Mouse (Mus musculus) gastrocnemius, postnatal 4 days (tissue): ENCODE results near the gene Tpra1. TPM values are rescaled to one million over a fixed set of nuclear protein-coding genes. Genes with fewer than 3 reads are reported as not detected.

Experiments
- DNase-seq, 2 experiments: peaks; one replicate each; pipeline ENCODE4 v3.0.0; 2021 to 2022; ENCODE audit warnings: low spot score in 2 of 2, mixed read lengths in 2 of 2
- total RNA-seq, 2 experiments: library from RNA; stranded (reverse); gene quantifications; 2 replicates each; pipeline ENCODE4 v1.2.3; 2021

Tpra1 gene
- total RNA-seq, 2 experiments from 2014 or later = 23.4 to 27.2 TPM

DNA sequence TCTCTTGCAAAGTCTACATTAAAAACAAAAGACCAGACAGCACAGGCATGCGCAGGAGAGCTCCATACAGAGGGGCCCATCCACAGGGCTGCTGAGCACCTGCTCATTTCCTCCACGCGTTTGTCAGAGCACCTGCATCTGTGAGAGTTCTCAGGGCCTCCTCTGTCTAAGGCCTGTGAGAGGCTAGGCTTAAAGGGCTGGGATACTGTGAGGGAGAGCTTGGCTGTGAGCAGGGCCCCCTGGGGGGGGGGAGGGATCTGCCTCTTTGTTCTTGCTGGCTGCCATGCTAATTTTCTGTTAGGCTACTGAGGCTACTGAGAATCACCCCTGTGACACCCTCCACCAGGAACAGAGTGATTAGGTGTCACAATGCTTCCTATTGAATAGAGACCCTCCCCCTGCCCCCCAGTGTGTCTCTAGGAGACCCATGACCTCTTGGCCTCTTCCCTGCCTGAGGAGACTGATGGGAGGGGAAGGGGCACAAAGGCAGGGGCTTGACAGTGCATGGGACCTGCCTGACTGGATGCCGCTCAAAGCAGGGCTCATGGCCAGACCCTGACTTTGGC lies 23.7 kb downstream of the Tpra1 start:
- no peak for DNase-seq

DNA sequence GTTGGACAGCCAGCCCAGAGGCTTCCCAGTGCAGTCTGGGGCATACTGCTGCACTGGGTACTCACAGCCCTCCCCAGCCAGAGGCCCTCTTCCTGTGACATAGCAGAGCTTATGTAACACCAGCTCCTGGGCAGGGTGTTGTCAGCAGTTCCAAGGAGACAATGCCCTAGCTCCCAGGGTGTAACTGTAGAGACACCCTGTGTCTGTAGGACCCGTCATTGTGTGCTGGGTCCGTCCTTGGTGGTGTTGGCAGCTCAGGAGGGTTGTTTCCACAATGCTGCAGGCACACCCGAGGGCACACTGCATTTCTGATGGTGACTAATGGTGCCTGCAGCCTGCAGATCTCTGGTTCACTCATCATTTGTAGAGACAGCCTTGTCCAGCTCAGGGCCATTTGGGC lies 24.8 kb downstream of the Tpra1 start:
- DNase-seq = no peak

DNA sequence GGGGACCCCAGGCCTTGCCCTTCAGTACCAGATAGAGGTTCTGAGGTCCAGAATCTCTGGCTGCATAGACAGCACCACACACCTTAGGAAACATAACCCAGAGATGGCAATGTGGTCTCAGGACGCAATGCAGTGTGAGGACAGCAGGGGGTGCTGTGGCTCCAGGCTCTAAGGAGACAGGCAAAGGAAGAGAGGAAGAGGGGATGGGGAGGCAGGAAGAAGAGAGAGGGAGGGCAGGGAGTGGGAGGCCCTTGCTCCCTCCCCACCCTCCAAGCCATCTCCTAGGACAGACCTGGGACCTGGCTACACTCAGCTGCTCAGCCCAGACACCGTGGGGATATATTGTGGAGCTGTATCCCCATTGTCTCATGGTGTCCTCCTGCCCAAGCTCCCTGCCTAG lies 25.5 kb downstream of the Tpra1 start:
- DNase-seq = peak; percentile 54 to 68

DNA sequence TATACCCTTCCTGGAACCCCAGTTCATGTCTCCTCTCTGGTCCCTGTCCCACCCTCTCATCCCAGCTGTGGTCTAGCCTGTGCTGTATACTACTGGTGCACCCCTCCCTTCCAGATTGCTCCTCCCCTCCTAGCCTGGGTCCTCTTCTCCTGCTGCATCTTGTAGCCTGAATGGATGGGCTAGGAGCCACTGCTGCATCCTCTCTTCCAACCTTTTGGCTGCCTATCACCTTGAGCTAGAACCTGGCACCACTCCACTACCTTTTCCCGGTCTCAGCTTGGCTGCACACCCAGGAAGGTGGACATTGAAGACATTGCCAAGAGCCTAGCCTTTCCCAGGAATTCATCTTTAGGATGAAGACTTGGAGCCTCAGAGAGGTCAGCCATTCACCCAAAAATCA lies 26.0 kb downstream of the Tpra1 start:
- no peak for DNase-seq

DNA sequence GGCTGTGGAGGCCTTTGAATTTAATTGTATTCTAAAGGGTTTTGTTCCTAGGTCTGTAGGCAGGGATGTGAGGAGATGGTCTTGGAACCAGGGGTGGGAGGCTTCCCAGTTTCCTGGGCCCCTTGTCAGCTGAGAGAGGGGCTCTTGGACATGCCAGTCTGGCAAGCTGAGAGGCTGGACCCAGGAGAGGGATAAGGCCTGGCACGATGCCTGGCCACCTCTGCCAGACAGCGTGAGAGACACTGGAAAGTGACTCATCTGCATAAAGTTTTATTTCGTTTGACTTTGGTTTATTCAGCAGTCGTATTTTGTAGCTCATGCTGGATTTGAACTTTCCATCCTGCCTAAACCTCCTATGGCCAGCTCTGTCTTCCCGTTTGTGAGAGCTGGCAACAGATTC lies 26.5 kb downstream of the Tpra1 start:
- DNase-seq = no peak

DNA sequence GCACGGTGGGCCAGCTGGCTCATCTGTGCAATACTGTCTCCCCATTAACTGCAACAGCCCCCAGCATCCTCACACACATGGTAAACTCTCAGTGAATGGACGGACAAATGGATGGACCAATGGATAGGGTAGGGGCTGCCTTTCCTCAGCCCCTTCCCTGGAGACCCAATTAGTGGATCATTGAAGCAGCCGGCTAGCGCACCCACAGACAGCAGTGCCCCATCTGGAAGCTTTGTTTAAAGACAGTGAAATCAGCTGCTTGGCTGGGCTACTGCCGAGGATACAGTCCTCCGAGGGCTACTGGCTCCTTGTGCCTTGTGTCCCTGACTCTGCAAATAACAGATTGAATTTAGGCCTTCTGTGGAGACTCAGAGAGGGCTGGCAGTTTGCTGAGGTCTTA lies 27.4 kb downstream of the Tpra1 start:
- DNase-seq = no peak

DNA sequence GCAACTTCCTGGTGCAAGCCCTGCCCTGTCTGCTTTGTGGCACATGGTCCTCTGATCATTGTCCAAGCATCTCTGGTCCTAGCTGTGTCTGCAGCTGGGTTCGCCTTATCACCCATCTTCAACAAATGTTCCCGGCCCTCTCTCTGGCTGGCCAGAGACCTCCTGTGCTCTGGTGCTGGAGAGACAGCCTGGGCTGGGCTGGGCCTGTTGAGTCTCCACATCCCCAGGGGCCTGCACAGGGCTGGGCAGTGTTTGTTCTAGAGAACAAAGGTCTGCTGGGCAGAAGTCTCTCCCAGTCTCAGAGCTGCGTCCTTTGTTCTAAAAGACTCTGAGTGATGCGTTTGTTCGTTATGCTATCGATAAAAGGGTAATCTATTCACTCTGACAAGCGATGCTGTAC lies 28.0 kb downstream of the Tpra1 start:
- no peak for DNase-seq

DNA sequence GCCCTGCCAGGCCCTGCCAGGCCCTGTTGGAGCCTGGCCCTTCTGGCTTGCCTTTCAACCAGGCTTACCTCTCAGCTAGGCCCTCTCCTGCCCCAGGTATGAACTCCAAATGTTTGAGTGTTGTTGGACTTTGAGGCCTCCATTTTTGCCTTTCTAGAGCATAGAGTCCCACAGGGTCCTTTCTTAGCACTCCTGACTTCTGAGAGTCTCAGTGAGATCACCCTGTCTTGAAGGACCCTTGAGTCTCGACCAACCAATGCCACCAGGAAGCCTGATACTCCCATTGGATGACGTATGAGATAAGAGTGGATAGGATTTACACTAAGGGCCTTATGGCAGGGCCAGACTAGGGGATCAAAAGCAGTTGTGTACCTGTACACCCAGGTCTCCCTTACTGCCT lies 29.4 kb downstream of the Tpra1 start:
- DNase-seq = no peak

DNA sequence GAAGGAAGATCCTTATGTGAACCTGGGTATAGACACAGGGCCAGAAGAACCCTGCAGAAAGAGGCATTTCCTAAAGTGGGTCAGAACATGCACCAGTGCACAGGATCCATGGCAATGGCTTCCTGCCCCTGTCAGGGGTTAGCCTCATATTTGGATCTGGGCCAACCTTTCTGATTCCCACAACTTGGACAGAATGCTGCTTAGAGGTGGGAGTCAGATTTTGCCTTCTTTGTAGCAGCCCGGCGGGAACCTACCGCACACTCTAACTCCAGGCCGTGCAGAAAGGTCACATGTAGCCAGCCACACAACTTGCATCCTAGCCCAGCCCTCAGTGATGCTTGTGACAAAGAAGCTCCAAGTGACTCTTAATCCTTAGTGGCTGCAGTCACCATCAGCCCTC lies 32.1 kb downstream of the Tpra1 start:
- DNase-seq = no peak

DNA sequence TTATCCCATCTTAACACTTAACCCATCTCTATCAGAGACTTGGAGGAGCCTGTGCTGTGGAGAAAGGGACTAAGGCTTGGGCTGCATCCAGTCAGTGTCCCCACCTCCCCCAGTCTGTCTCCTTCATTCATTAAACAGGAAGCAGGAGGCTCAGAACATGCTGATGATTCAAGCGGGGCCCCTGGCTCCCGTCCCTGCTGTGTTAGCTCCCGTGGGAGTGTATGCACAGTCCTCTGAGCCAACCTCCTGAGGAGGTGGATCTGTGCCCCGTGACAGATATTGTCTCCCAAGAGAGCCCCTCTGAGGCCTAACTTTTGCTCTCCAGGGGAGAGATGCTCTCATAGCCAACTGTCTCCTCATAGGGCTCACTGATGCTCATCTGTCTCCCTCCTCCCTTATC lies 32.8 kb downstream of the Tpra1 start:
- no peak for DNase-seq

DNA sequence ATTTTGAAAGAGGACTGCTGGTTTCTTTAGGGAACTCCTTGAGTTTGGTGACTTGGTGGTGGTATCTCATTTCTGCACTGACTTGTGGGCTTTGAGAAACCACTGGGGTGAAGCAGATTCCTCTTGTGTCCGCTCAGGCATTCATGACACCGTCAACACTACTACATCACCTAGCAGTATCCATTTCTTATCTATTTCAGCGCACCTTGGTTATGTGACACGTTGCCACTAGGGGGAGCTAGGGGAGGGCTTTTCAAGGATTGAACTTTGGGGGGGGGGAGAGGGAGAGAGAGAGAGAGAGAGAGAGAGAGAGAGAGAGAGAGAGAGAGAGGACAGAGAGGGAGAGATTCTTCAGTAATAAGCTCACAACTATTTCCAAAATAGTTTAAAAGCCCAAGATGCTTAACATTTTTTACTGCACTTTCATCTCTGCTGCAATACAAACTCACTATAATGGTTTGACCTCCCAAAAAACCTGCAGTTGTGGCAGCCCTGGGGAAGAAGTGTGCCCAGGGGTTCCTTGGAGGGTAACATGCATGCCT lies 33.8 kb downstream of the Tpra1 start:
- no peak for DNase-seq

DNA sequence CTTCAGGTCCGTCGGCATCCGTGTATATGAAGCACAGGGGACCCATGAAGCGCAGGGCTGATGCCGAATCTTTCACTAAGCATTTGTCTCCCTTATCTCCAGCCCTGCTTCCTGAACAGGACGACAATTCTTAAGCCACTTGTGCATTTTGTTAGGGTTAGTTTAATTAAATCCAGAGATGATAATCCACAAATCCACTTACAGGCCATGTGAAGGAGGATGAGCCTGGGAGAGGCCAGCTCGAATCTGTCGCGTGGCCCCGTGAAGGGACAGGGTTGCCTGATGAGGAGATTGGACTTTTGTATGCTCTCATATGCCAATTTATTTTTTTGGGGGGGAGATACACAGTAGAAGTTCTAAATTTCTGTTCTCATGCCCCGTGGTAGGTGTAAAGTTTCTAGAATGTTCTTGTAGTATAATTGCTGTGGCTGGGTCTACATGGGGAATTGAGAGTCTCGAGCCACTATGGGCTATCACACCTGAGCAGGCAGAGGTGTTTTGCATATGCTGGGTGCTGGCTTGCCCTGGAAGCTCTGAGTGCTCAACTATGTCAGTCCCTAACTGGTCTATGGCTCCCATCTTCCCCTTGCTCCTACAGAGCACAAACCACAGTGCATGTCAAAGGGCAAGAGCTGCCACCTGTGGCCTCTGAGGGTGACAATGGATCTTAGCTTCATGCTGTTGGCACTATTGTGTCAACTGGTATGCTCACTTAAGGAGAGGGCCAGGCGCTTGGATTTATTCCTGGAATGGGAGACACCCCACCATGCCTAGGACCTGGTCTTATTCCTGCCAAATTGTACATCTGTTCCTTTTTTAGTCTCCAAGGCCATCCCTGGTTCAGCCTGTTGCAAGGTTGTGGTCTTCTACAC lies 34.5 kb downstream of the Tpra1 start:
- no peak for DNase-seq

DNA sequence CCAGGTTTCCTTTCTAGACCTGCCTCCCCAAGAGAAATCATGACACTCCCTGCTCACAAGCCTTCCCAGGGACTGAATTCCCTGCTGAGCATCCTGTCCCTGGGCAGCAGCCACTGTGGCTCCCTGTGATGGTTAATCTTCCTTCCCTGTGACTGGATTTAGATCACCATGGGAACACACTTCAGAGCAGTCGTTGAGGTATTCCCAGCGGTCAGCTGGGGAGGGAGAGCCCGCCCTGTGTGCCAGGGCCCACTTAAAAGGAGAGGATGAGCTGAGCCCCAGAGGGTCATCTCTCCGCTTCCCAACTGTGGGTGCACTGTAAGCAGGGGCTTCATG lies 35.1 kb downstream of the Tpra1 start:
- no peak for DNase-seq

DNA sequence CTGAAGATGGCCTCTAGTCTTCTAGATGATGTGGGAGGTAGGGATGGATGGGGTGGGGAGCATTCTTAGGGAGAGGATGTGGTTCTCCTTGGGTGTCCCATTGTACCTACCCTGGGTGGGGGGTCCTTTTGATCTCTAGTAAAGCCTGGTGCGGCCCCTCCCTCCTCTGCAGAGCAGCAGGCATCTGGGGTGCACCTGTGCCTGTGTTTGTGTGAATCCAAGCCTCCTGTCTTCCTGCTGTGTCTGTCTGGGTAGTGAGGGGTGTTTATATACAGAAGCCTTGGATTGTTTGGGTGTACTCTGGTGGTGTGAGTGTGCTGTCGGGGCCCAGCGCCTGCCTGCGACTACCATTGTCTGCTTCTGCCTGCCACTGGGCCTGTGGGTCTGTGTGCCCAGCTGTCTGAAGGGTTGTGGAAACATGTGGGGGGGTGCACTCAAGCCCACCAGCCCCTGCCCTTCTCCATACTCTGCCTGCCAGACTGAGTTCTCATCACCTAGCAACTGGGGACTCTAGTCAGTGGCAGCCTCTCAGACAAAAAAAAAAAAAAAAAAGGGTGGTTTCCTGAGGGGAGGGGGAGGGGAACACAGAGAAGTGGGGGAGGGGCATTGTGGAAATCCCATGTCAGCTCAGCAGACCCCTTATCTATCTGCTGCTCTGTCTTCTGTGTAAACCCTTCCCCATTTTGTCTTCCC lies 36.1 kb downstream of the Tpra1 start:
- DNase-seq = no peak

DNA sequence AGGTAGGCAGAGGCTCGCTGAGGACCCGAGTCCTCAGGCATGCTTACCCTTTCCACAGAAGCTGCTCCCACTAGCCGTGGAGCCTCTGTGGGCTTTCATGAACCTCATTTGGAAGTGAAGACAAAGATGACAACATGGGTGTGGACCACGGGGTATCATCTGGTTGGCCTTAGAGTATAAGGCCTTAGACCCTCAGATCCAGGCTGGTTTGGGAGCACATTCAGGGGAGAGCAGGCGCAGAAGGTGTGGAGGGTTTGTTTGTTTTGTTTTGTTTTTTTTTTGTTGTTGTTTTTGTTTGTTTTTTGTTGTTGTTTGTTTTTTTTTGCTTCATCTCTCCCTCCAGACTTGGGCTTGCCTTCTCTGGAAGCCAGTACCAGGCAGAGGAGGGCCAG lies 36.6 kb downstream of the Tpra1 start:
- DNase-seq = no peak

DNA sequence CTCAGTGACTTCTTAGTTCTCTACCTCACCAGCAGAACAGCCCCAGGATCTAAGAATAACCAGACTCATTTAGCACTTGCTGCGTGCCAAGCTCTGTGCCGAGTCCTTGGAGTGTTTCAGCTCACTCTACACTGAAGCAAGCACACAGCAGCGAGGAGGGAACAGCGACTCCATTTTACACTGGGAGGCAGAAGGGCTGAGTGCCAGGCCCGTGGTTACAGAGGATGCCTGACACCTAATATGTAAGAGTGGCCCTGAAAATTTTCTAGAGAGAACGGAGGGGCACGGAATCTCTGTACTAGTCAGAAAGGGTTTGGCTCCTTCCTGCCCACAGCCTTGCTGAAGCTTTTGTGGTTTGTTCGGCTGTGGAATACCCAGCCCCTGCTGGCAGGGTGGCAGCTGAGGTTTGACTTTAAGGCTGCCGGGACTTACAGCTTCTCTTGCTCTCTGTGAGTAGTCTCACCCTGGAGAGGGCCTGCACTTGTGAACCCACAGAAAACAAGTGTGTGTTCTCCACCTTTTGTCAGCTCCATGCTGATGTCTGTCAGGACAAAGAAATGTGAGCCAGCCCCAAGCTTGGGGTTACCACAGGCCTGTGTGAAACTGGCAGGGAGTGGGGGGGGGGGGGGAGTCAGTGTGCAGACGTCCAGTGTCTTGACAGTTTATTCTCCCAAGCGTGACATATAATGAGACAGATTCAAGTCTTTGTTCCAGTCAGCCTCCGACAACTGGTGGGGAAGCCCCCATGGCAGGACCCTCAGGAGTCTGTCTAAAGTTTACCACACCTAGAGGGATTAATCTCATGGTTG lies 37.4 kb downstream of the Tpra1 start:
- DNase-seq = no peak

DNA sequence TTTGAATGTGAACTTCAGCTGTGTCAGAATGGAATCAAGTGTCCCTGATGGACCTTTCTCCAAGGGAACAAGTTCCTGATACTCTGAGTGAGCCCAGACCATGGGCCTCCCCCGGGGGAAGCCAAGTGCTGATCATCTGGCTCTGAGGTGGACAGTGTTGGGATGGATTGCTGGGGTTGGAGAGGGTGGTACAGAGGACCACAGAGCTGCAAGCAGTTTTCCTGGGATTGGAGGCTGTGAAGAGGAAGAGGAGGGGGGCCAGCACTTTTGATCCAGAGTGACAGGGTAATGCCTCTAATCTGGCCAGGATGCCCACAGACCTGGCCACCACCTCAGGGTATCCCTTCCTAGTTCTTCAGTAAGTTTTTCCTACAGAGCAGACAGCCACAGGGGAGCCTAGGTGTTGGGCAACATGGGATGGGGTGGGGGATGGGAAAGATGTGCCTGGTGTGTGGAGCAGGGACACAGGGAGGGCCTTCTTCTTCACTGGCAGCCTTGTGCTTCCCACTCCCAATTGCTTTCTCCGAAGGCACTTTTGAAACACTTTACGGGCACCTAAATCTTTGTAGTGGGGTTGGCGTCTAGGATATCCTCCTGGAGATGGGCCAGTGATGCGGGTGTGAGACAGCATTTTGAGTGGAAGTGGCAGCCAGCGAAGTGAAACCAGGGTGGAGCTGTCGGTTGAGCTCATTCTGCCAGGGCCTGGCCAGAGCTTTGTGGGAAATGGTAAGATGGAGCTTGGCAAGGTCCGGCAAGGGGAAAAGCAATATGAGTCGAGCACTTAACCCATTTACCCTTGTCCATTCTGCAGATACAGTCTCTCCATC lies 38.3 kb downstream of the Tpra1 start:
- no peak for DNase-seq

DNA sequence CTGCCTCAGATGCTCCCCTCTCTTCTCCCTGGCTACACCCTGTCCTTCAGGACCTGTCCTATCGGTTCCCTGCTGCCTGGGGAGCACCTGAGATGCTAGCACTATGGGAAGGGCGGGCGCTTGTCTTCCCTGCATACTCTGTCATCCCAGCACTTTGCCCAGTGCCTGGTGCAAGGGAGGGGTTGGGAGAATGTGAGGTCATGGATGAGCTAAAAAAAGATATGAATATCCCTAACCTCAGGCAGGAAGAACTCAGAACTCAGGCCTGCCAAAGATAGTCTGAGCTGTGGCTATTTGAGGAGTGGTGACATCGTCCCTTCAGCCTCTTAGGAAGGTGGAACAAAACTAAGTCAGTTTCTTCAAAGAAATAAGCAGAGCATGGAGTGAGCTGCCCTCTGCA lies 39.6 kb downstream of the Tpra1 start:
- no peak for DNase-seq

DNA sequence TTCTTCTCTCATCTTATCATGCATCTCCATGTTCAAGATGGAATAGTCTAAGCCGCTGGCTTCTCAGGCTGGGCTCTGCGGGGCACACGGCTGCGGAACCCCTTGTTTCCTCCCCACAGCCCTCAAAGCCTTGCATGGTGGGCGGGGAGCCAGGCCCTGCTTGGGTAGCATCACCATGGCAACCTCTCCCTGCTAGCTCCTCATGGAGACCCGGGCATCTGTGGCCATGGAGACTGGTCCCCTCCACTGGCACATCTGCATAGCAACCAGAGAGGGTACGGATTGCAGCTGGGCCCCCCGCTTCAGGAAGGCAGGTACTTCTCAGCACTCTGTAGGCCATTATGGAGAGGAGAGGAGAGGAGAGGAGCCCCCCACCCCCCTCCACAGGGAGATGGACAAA lies 40.5 kb downstream of the Tpra1 start:
- no peak for DNase-seq

DNA sequence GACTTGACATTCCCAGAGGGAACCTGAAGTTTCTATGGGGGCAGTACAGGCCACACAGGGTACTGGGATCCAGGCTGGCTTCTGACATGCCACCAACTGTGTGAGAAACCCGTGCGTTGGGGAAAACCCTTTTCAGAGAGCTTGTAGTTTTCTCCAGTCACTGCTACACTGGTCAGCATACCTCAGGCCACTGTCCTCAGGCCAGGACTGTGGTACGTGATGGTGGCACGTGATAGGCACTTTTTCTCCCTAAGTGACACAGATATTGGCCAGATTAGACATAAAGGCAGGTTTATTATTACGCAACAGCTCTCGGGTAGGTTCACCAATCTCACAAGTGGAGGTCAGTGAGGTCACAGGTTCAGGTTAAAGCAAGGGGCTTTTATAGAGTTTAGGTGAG lies 41.6 kb downstream of the Tpra1 start:
- DNase-seq = no peak

DNA sequence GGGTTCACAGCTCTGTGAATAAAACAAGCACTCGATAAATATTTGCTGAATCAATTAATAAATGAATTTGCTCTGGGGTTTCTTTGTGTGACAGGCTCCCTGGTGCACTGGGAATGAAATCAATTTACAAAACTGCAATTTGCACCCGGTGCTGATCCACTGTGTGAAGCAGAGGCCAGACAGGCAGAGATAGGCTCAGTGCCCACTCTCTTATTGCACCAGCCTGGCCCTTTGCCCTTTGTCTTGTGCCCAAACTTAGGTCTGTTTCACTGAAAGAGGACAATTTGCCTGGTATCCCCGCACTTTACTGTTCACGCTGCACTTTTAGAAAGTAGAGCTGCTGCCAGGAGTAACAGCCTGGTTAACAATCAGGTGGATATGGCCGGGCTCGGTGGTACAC lies 44.4 kb downstream of the Tpra1 start:
- DNase-seq = no peak
